Mouse (Mus musculus) left cerebral cortex, adult 18-20 months (tissue): ENCODE measurements at regions not wholly inside any gene's neighbourhood (a gene's known extent, or its start where the extent isn't known, plus 50 kb on each side); places are given as distances from the start of the nearest gene placed in this dataset.

ENCODE experiments used
- DNase-seq, 2 experiments: peaks; one replicate each; pipeline ENCODE4 v3.0.0; 2021 to 2022; ENCODE audit warnings: low spot score in 2 of 2, mixed read lengths in 1 of 2

GRCm38 (mm10) chr10:96481325-96481638 lies 135.5 kb upstream of the Btg1 start:
- no peak for DNase-seq

GRCm38 (mm10) chr10:96486724-96487123 lies 130.1 kb upstream of the Btg1 start:
- DNase-seq: no peak

- DNase-seq: no peak
Observed at GRCm38 (mm10) chr10:96493706-96494105, 123.1 kb upstream of the Btg1 start.

GRCm38 (mm10) chr10:96496700-96497099 lies 120.1 kb upstream of the Btg1 start:
- no peak for DNase-seq

- no peak for DNase-seq
Observed at GRCm38 (mm10) chr10:96497482-96497881, 119.3 kb upstream of the Btg1 start.

GRCm38 (mm10) chr10:96499274-96499673 lies 117.5 kb upstream of the Btg1 start:
- no peak for DNase-seq

- DNase-seq: no peak
Observed at GRCm38 (mm10) chr10:96502090-96502728, 114.6 kb upstream of the Btg1 start.

- no peak for DNase-seq
Observed at GRCm38 (mm10) chr10:96502736-96503135, 114.1 kb upstream of the Btg1 start.

GRCm38 (mm10) chr10:96504340-96504739 lies 112.5 kb upstream of the Btg1 start:
- DNase-seq: no peak

GRCm38 (mm10) chr10:96515164-96515922 lies 101.5 kb upstream of the Btg1 start:
- no peak for DNase-seq

- no peak for DNase-seq
Observed at GRCm38 (mm10) chr10:96515923-96516258, 100.9 kb upstream of the Btg1 start.

GRCm38 (mm10) chr10:96519411-96519810 lies 97.4 kb upstream of the Btg1 start:
- DNase-seq: no peak

GRCm38 (mm10) chr10:96520995-96521760 lies 95.6 kb upstream of the Btg1 start:
- DNase-seq: no peak

GRCm38 (mm10) chr10:96523967-96524801 lies 92.6 kb upstream of the Btg1 start:
- DNase-seq: no peak

GRCm38 (mm10) chr10:96527864-96528263 lies 88.9 kb upstream of the Btg1 start:
- no peak for DNase-seq

GRCm38 (mm10) chr10:96534547-96535124 lies 82.2 kb upstream of the Btg1 start:
- DNase-seq: no peak

- no peak for DNase-seq
Observed at GRCm38 (mm10) chr10:96535461-96535860, 81.3 kb upstream of the Btg1 start.

- DNase-seq: no peak
Observed at GRCm38 (mm10) chr10:96540828-96541227, 76.0 kb upstream of the Btg1 start.

GRCm38 (mm10) chr10:96545312-96545711 lies 71.5 kb upstream of the Btg1 start:
- no peak for DNase-seq

GRCm38 (mm10) chr10:96545761-96546388 lies 70.9 kb upstream of the Btg1 start:
- no peak for DNase-seq

GRCm38 (mm10) chr10:96549651-96550050 lies 67.2 kb upstream of the Btg1 start:
- no peak for DNase-seq
